Mouse (Mus musculus) heart, embryonic 13.5 days (tissue): ENCODE data around the gene Desi2. TPM values are rescaled to one million over a fixed set of nuclear protein-coding genes. Genes with fewer than 3 reads are reported as not detected.
A peak's percentile ranks its signal among the peaks of the same experiment; 100 is the strongest.
"Not testable (repeated sequence)": the region's sequence is repeated elsewhere in the genome, so short reads cannot be mapped to it uniquely, and the experiment has no call there.

Experiments used
- ATAC-seq: fragments of 200-750 bp; cut with Nextera tagmentation; 2 replicates; pipeline ENCODE4 v1.8.0; 2017; ENCODE audit warnings: moderate TSS enrichment; ENCODE audit not compliant: insufficient number of reproducible peaks, low FRiP score, low TSS enrichment; ENCODE audit errors: extremely low read depth
- H3K27ac ChIP-seq: fragments of 300-500 bp; sonication (generic); replicated peaks from 2 replicates; pipeline ENCODE4 v1.5.1; 2015; ENCODE audit warnings: moderate library complexity, mild to moderate bottlenecking, inconsistent platforms
- H3K27me3 ChIP-seq: fragments of 300-500 bp; sonication (generic); replicated peaks from 2 replicates; pipeline ENCODE4 v1.6.1; 2015; ENCODE audit warnings: mild to moderate bottlenecking, inconsistent platforms
- H3K36me3 ChIP-seq: fragments of 300-500 bp; sonication (generic); 2 replicates; pipeline ENCODE4 v1.6.1; 2015; ENCODE audit warnings: mild to moderate bottlenecking, inconsistent platforms
- H3K4me1 ChIP-seq: fragments of 300-500 bp; sonication (generic); 2 replicates; pipeline ENCODE4 v1.6.1; 2015; ENCODE audit warnings: inconsistent platforms
- H3K4me2 ChIP-seq: fragments of 300-500 bp; sonication (generic); 2 replicates; pipeline ENCODE4 v1.6.1; 2015; ENCODE audit warnings: inconsistent platforms, mild to moderate bottlenecking, moderate library complexity
- H3K4me3 ChIP-seq: fragments of 300-500 bp; sonication (generic); 2 replicates; pipeline ENCODE4 v1.5.1; 2015; ENCODE audit warnings: moderate library complexity, mild to moderate bottlenecking, inconsistent platforms
- H3K9ac ChIP-seq: fragments of 300-500 bp; sonication (generic); 2 replicates; pipeline ENCODE4 v1.6.1; 2015; ENCODE audit warnings: inconsistent platforms, mild to moderate bottlenecking, moderate library complexity
- H3K9me3 ChIP-seq: fragments of 300-500 bp; sonication (generic); 2 replicates; pipeline ENCODE4 v1.6.1; 2016; ENCODE audit warnings: inconsistent platforms
- WGBS: fragments of 180-500 bp; shearing (Covaris S2); methylation state at CpG from one replicate; pipeline ENCODE4 v1.1.7; 2015; ENCODE audit warnings: mixed read lengths; 5-methylcytosine and 5-hydroxymethylcytosine counted together
- polyA plus RNA-seq: library from polyadenylated mRNA; unstranded; fragments of >200 nt; fragmentation: Nextera tagmentation; extraction: Ambion mirVana; gene quantifications from 2 replicates; pipeline ENCODE4 v1.2.1, GENCODE M21; 2015

Gene Desi2
- polyA plus RNA-seq, result 19.5 and 26.3 TPM in 2 replicates

GRCm38 (mm10) chr1:178187216-178187791 is at the start of gene Desi2:
Gene Desi2, plus strand, starts transcription at chr1:178187417.
- Histone ChIP-seq H3K27ac (peak within 1 kb of the TSS; percentile 88), H3K4me1 (peaks cover 21% of the 10 kb centered on the region), H3K4me2 (peak within 1 kb of the TSS; percentile 89), H3K4me3 (peak within 1 kb of the TSS; percentile 74), H3K9ac (peak within 1 kb of the TSS; percentile 86)
- WGBS, result under 1% methylated on average over 37 of the region's 37 CpGs
- ATAC-seq, result peak; percentile 98
- not testable (repeated sequence) for H3K9me3 ChIP-seq, H3K36me3 ChIP-seq, H3K27me3 ChIP-seq

DNA sequence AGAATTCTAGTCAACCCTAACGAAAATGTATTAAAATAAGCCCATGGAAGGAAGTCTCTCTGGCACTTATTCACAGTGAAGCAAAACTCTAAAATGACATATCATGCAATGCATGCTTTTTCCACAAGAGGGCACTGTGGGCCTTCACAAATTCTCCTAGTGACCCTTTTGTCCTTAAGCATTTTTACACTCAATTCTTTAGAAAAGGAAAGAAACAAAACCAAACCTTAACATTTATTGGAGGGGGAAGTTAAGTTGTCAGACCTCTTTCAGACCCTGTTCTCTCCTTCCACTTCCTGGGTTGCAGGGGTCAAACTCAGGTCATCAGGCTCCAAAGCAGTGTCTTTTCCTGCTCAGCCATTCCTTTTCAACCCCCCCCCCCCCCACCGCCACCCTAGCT is 40.7 kb upstream of the Desi2 start:
- not testable (repeated sequence) for H3K9ac ChIP-seq, H3K9me3 ChIP-seq, H3K4me2 ChIP-seq, ATAC-seq, H3K4me1 ChIP-seq, H3K36me3 ChIP-seq, H3K4me3 ChIP-seq, H3K27ac ChIP-seq, H3K27me3 ChIP-seq
- 18% methylated on average over 2 of the region's 2 CpGs for WGBS

- not testable (repeated sequence) for H3K36me3 ChIP-seq, H3K4me3 ChIP-seq, H3K9me3 ChIP-seq, H3K9ac ChIP-seq, H3K27me3 ChIP-seq, H3K27ac ChIP-seq, H3K4me1 ChIP-seq, ATAC-seq, H3K4me2 ChIP-seq
- 49% methylated on average over 4 of the region's 4 CpGs for WGBS
These were observed 40.3 kb upstream of the Desi2 start for GRCm38 (mm10) chr1:178146915-178147314.

DNA sequence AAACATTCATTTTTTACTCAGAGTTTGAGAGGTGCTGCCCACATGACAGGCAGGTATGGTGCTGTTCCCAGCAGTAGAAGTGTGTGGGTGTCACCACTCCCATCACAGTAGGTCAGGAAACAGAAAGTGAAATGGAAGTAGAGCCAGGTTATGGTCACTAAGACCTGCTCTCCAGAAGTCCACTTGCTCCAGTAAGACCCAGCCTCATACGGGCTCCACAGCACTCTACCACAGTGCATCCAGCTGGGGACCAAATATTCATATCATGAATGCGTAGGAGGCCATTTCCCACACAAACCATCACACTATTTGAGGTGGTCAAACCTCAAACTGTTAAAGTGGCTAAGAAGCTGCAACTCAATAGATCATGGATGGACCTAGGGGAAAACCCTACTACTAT is 5.0 kb upstream of the Desi2 start:
- Histone ChIP-seq H3K9ac (no peak overlapping the region), H3K4me2 (no peak overlapping the region), H3K27me3 (no peaks in the 10 kb centered on the region), H3K27ac (no peak overlapping the region), H3K4me1 (0 out of 2 replicates have a peak, but pooled peaks cover 3% of the 10 kb centered on the region), H3K4me3 (no peak overlapping the region), H3K36me3 (no peaks in the 10 kb centered on the region), H3K9me3 (no peaks in the 10 kb centered on the region)
- no peak for ATAC-seq
- WGBS, result 76% methylated on average over 2 of the region's 2 CpGs

DNA sequence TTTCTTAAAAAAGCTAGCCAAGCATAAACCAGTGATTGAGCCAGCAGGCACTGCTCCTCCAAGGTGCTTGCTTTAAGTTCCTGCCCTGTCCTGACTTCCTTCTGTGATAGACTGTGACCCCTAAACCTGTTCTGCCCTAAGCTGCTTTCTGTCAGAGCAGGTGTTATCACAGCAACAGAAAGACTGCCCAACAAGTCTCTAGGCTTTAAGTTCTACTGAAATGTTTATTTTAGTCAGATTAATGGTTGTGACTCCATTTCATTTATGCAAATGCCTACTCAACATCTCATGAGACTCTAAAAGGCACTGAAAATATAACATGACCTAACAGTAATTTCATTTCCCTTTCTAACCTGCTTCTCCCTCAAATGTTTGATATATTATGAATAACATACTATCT is 1.6 kb upstream of the Desi2 start:
- no peak overlapping the region for H3K27ac ChIP-seq
- no peak for ATAC-seq
- peaks cover 20% of the 10 kb centered on the region for H3K4me1 ChIP-seq
- no peak overlapping the region for H3K9ac ChIP-seq
- H3K4me2 ChIP-seq, result no peak overlapping the region
- H3K4me3 ChIP-seq, result no peak overlapping the region
- H3K36me3 ChIP-seq, result no peaks in the 10 kb centered on the region
- no peaks in the 10 kb centered on the region for H3K9me3 ChIP-seq
- H3K27me3 ChIP-seq, result no peaks in the 10 kb centered on the region

DNA sequence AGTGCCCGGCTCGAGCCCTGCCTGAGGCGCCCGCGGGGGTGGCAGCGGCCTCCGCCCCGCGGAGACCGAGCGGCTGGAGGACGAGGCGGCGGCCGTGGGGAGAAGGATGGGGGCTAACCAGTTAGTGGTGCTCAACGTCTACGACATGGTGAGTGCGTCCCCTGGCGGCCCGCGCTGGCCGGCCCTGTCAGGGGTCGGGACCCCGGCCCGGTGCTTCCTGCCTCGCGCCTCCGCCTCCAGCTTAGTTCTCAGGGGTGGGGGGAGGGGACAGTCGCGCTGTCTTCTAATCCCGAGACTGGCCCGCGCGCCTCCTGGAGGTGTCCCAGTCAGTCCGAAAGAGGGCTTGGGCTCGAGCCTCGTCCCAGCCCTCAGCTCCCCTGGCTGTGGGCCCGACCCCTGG is 593 bp downstream of the Desi2 start:
- H3K27ac ChIP-seq, result peak overlapping the region; percentile 88
- H3K4me1 ChIP-seq, result peaks cover 21% of the 10 kb centered on the region
- H3K36me3 ChIP-seq, H3K9me3 ChIP-seq, H3K27me3 ChIP-seq: not testable (repeated sequence)
- peak; percentile 64 for ATAC-seq
- peak overlapping the region; percentile 86 for H3K9ac ChIP-seq
- peak overlapping the region; percentile 60 for H3K4me2 ChIP-seq
- WGBS, result under 1% methylated on average over 20 of the region's 38 CpGs
- H3K4me3 ChIP-seq, result peak overlapping the region; percentile 74

DNA sequence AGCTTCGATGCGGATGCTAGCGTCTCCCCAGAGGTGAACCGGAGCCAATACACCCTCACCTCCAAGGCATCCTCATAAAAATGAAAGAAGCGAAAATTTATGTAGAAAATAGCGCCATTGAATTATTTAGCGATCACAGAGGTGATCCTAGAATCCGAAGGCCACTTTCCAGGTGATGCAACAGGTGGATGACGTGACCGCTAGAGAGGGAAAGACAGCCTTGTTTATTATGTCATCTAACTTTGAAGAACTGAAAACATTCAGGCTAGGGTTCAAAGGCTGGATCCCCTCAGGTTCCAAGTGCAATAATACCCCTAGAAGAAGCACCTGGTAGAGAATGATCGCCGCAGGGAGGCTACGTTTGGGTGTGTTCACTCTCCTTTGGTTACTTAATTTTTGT is 1.2 kb downstream of the Desi2 start:
- Histone ChIP-seq H3K9ac (peak overlapping the region; percentile 77), H3K36me3 (no peaks in the 10 kb centered on the region), H3K4me2 (peak overlapping the region; percentile 89), H3K9me3 (no peaks in the 10 kb centered on the region), H3K27me3 (no peaks in the 10 kb centered on the region), H3K4me3 (peak overlapping the region; percentile 60), H3K4me1 (peaks cover 21% of the 10 kb centered on the region), H3K27ac (0 out of 2 replicates have a peak overlapping the region, but pooled peaks have one; percentile 28)
- ATAC-seq, result no peak
- 8% methylated on average over 13 of the region's 13 CpGs for WGBS

GRCm38 (mm10) chr1:178205701-178206325 is 18.6 kb downstream of the Desi2 start:
- Histone ChIP-seq H3K9ac (no peak overlapping the region), H3K4me3 (no peak overlapping the region), H3K4me2 (no peak overlapping the region), H3K27me3 (no peaks in the 10 kb centered on the region), H3K36me3 (peaks cover 14% of the 10 kb centered on the region), H3K4me1 (peaks cover 36% of the 10 kb centered on the region), H3K27ac (peak overlapping the region; percentile 52), H3K9me3 (peaks cover 8% of the 10 kb centered on the region)
- WGBS, result 71% methylated on average over 10 of the region's 10 CpGs
- no peak for ATAC-seq

DNA sequence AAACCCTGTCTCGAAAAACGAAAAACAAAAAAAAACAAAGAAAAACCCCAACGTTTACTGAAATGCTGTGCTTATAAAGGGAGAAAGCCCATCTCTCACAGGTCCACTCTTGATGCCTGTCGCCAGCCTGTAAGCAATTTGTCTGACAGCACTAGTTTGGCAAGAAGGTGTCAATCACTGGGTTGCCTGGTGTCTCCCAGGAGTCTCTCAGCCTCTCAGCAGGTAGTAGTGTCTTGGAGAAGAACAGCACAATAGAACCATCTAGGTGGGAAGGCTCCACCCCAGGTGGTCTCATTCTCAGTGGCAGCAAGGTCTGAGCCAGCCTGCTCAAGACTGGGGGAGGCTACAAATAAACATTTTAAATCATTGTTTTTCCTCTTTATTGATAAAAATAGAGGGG is 20.6 kb downstream of the Desi2 start:
- WGBS, result 85% methylated on average over 4 of the region's 4 CpGs
- H3K9me3 ChIP-seq, H3K9ac ChIP-seq, H3K27me3 ChIP-seq, H3K36me3 ChIP-seq, ATAC-seq, H3K27ac ChIP-seq, H3K4me3 ChIP-seq, H3K4me2 ChIP-seq: not testable (repeated sequence)
- peaks cover 36% of the 10 kb centered on the region for H3K4me1 ChIP-seq

DNA sequence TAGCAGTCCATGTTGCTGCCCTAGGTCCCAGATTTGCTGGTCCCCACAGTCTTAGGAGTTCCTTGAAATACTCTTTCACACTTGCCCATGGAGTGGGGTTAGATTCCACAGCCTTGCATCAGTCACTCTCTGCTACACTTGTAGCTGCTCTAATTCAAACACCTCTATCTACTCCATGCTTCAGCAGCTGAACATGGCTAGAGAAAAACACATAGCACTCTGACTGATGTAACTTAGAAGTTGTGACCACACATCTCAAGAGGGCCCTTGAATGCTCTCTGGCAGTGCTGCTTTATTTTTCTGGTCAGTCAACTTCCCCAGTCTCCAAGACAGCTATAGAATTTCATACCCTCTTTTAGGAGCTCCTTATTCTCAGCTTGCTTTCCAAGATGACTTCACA is 22.7 kb downstream of the Desi2 start:
- Histone ChIP-seq H3K27me3 (no peaks in the 10 kb centered on the region), H3K9me3 (no peaks in the 10 kb centered on the region), H3K36me3 (no peaks in the 10 kb centered on the region), H3K9ac (no peak overlapping the region), H3K4me3 (no peak overlapping the region), H3K27ac (peak overlapping the region; percentile 68), H3K4me2 (no peak overlapping the region), H3K4me1 (peaks cover 35% of the 10 kb centered on the region)
- ATAC-seq, result no peak

DNA sequence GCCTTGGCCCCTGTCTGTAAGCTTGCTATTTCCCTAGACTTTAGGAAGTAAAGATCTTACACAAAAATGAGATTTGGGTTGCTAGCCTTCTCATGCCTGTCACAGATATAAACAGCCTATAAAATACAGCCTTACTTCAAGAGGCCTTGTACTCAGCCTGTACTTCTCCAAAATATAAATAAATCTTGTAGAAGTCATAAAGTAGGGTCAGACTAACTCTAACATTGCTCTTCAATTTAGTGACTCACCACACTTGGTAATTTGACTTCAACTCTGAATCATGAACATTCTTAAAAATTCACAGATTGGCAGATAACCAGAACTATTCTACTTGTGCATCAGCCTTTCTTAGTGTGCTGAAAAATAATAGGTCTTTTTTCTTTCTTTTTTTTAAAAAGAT is 29.9 kb downstream of the Desi2 start:
- H3K4me1 ChIP-seq, result peaks cover 16% of the 10 kb centered on the region

GRCm38 (mm10) chr1:178218305-178218704 is 31.1 kb downstream of the Desi2 start:
- no peak overlapping the region for H3K9ac ChIP-seq
- H3K36me3 ChIP-seq, result no peaks in the 10 kb centered on the region
- H3K27ac ChIP-seq, result peak overlapping the region; percentile 94; the same call in 1 of the 2 replicates
- H3K4me1 ChIP-seq, result peaks cover 16% of the 10 kb centered on the region
- H3K4me3 ChIP-seq, result no peak overlapping the region
- H3K4me2 ChIP-seq, result no peak overlapping the region
- H3K27me3 ChIP-seq, result no peaks in the 10 kb centered on the region
- no peak for ATAC-seq
- H3K9me3 ChIP-seq, result no peaks in the 10 kb centered on the region

More for the DNA sequence above, 29.9 kb downstream of the Desi2 start:
- no peak overlapping the region for H3K4me3 ChIP-seq
- no peaks in the 10 kb centered on the region for H3K36me3 ChIP-seq
- no peaks in the 10 kb centered on the region for H3K27me3 ChIP-seq
- H3K9me3 ChIP-seq, result no peaks in the 10 kb centered on the region
- H3K9ac ChIP-seq, result no peak overlapping the region
- no peak overlapping the region for H3K27ac ChIP-seq
- H3K4me2 ChIP-seq, result no peak overlapping the region
- ATAC-seq, result no peak
